Mouse (Mus musculus): ENCODE measurements around the gene Zscan22. TPM values are rescaled to one million over a fixed set of nuclear protein-coding genes. Genes with fewer than 3 reads are reported as not detected.

Zscan22 gene
- polyA plus RNA-seq, 1 experiment from 2014 or later = 2.3 TPM

- DNase-seq (no peak), ATAC-seq (no peak)
- no peak overlapping the region for H3K4me2 ChIP-seq (ENCODE audit: low read depth, low read length)
- no peak for TF ChIP-seq CTCF (IDR thresholded peaks at IDR 0.05; ENCODE audit: low read depth)
- TF ChIP-seq EP300 (IDR thresholded peaks at IDR 0.05; ENCODE audit: low read depth) = no peak
- H3K36me3 ChIP-seq (replicated peaks; ENCODE audit: insufficient read depth, low read length) = peaks cover 37% of the 10 kb centered on the region
- H3K4me3 ChIP-seq (ENCODE audit: low read depth, low read length) = no peak overlapping the region
- H3K9me3 ChIP-seq (ENCODE audit: low read length) = no peaks in the 10 kb centered on the region
- 77% methylated on average over 5 of the region's 5 CpGs for WGBS (ENCODE audit: insufficient replicate concordance)
- no peak overlapping the region for H3K27ac ChIP-seq (ENCODE audit: low read depth)
- H3K9ac ChIP-seq (replicated peaks) = no peak overlapping the region
- no peaks in the 10 kb centered on the region for H3K4me1 ChIP-seq (ENCODE audit: insufficient read depth)
- no peaks in the 10 kb centered on the region for H3K27me3 ChIP-seq (ENCODE audit: insufficient read depth, low read length)
Measured at GRCm38 (mm10) chr7:12887585-12887984, 10.0 kb upstream of the Zscan22 start.

GRCm38 (mm10) chr7:12890928-12891327 is 6.7 kb upstream of the Zscan22 start:
- no peak for ATAC-seq
- Histone ChIP-seq H3K9me3 (ENCODE audit: low read length) (no peaks in the 10 kb centered on the region), H3K27me3 (ENCODE audit: insufficient read depth, low read length) (no peaks in the 10 kb centered on the region), H3K4me3 (ENCODE audit: low read depth, low read length) (no peak overlapping the region), H3K36me3 (replicated peaks; ENCODE audit: insufficient read depth, low read length) (peaks cover 28% of the 10 kb centered on the region), H3K27ac (ENCODE audit: low read depth) (no peak overlapping the region), H3K4me2 (ENCODE audit: low read depth, low read length) (no peak overlapping the region), H3K4me1 (ENCODE audit: insufficient read depth) (no peaks in the 10 kb centered on the region), H3K9ac (replicated peaks) (no peak overlapping the region)
- DNase-seq = no peak
- TF ChIP-seq EP300 (IDR thresholded peaks at IDR 0.05; ENCODE audit: low read depth) (no peak), CTCF (IDR thresholded peaks at IDR 0.05; ENCODE audit: low read depth) (no peak)
- 85% methylated on average over 14 of the region's 14 CpGs for WGBS (ENCODE audit: insufficient replicate concordance)

GRCm38 (mm10) chr7:12891334-12891733 is 6.3 kb upstream of the Zscan22 start:
- ATAC-seq = no peak
- Histone ChIP-seq H3K9ac (replicated peaks) (no peak overlapping the region), H3K4me1 (ENCODE audit: insufficient read depth) (no peaks in the 10 kb centered on the region), H3K27ac (ENCODE audit: low read depth) (no peak overlapping the region), H3K9me3 (ENCODE audit: low read length) (no peaks in the 10 kb centered on the region), H3K4me2 (ENCODE audit: low read depth, low read length) (no peak overlapping the region), H3K27me3 (ENCODE audit: insufficient read depth, low read length) (no peaks in the 10 kb centered on the region), H3K36me3 (replicated peaks; ENCODE audit: insufficient read depth, low read length) (peaks cover 26% of the 10 kb centered on the region), H3K4me3 (ENCODE audit: low read depth, low read length) (no peak overlapping the region)
- no peak for DNase-seq
- TF ChIP-seq CTCF (IDR thresholded peaks at IDR 0.05; ENCODE audit: low read depth) (no peak), EP300 (IDR thresholded peaks at IDR 0.05; ENCODE audit: low read depth) (no peak)
- 45% methylated on average over 1 of the region's 1 CpGs for WGBS (ENCODE audit: insufficient replicate concordance)

- ATAC-seq (no peak), DNase-seq (no peak)
- Histone ChIP-seq H3K9me3 (ENCODE audit: low read length) (no peaks in the 10 kb centered on the region), H3K36me3 (replicated peaks; ENCODE audit: insufficient read depth, low read length) (peaks cover 9% of the 10 kb centered on the region), H3K4me2 (ENCODE audit: low read depth, low read length) (no peak overlapping the region), H3K27ac (ENCODE audit: low read depth) (no peak overlapping the region), H3K27me3 (ENCODE audit: insufficient read depth, low read length) (no peaks in the 10 kb centered on the region), H3K4me1 (ENCODE audit: insufficient read depth) (peaks cover 7% of the 10 kb centered on the region; the same call in 1 of the 2 replicates), H3K4me3 (ENCODE audit: low read depth, low read length) (no peak overlapping the region), H3K9ac (replicated peaks) (no peak overlapping the region)
- 51% methylated on average over 5 of the region's 5 CpGs for WGBS (ENCODE audit: insufficient replicate concordance)
- TF ChIP-seq EP300 (IDR thresholded peaks at IDR 0.05; ENCODE audit: low read depth) = no peak
- TF ChIP-seq CTCF (IDR thresholded peaks at IDR 0.05; ENCODE audit: low read depth) = no peak
Measured at GRCm38 (mm10) chr7:12901517-12901916, 3.9 kb downstream of the Zscan22 start.

GRCm38 (mm10) chr7:12903623-12904022 is 6.0 kb downstream of the Zscan22 start:
- WGBS (ENCODE audit: insufficient replicate concordance) = 40% methylated on average over 10 of the region's 10 CpGs
- H3K4me3 ChIP-seq (ENCODE audit: low read depth, low read length) = 0 out of 2 replicates have a peak overlapping the region, but pooled peaks have one; percentile 1
- H3K36me3 ChIP-seq (replicated peaks; ENCODE audit: insufficient read depth, low read length) = peaks cover 24% of the 10 kb centered on the region
- H3K9me3 ChIP-seq (ENCODE audit: low read length) = no peaks in the 10 kb centered on the region
- no peak overlapping the region for H3K27ac ChIP-seq (ENCODE audit: low read depth)
- ATAC-seq = no peak; the same call in 1 of the 2 replicates
- peak; percentile 24 for DNase-seq
- H3K27me3 ChIP-seq (ENCODE audit: insufficient read depth, low read length) = no peaks in the 10 kb centered on the region
- no peak overlapping the region for H3K9ac ChIP-seq (replicated peaks)
- TF ChIP-seq CTCF (IDR thresholded peaks at IDR 0.05; ENCODE audit: low read depth) (no peak), EP300 (IDR thresholded peaks at IDR 0.05; ENCODE audit: low read depth) (no peak)
- peaks cover 3% of the 10 kb centered on the region; the same call in 1 of the 2 replicates for H3K4me1 ChIP-seq (ENCODE audit: insufficient read depth)
- H3K4me2 ChIP-seq (ENCODE audit: low read depth, low read length) = peak overlapping the region; percentile 50

- WGBS (ENCODE audit: insufficient replicate concordance) = 84% methylated on average over 1 of the region's 1 CpGs
- no peaks in the 10 kb centered on the region for H3K9me3 ChIP-seq (ENCODE audit: low read length)
- peaks cover 6% of the 10 kb centered on the region; the same call in 1 of the 2 replicates for H3K4me1 ChIP-seq (ENCODE audit: insufficient read depth)
- no peak for ATAC-seq
- no peak overlapping the region for H3K9ac ChIP-seq (replicated peaks)
- no peak overlapping the region for H3K4me2 ChIP-seq (ENCODE audit: low read depth, low read length)
- H3K27ac ChIP-seq (ENCODE audit: low read depth) = no peak overlapping the region
- H3K4me3 ChIP-seq (ENCODE audit: low read depth, low read length) = no peak overlapping the region
- no peak for TF ChIP-seq CTCF (IDR thresholded peaks at IDR 0.05; ENCODE audit: low read depth)
- TF ChIP-seq EP300 (IDR thresholded peaks at IDR 0.05; ENCODE audit: low read depth) = no peak
- peaks cover 24% of the 10 kb centered on the region for H3K36me3 ChIP-seq (replicated peaks; ENCODE audit: insufficient read depth, low read length)
- no peak for DNase-seq
- no peaks in the 10 kb centered on the region for H3K27me3 ChIP-seq (ENCODE audit: insufficient read depth, low read length)
Measured at GRCm38 (mm10) chr7:12905146-12905545, 7.5 kb downstream of the Zscan22 start.
